Mouse (Mus musculus) embryo, embryonic 9.5 days (tissue): ENCODE results near the gene Slfn9.
"Not testable (repeated sequence)": the region's sequence is repeated elsewhere in the genome, so short reads cannot be mapped to it uniquely, and the experiment has no call there.

Experiments
- DNase-seq: peaks from one replicate; pipeline ENCODE4 v3.0.0-alpha.2; 2017; ENCODE audit errors: extremely low spot score

Slfn9 gene

GRCm38 (mm10) chr11:82956925-82957324 lies 34.7 kb downstream of the Slfn9 start:
- no peak for DNase-seq

- no peak for DNase-seq
These were observed 37.0 kb downstream of the Slfn9 start for GRCm38 (mm10) chr11:82954631-82955030.

- no peak for DNase-seq
These were observed 38.8 kb downstream of the Slfn9 start for GRCm38 (mm10) chr11:82952612-82953542.

DNA sequence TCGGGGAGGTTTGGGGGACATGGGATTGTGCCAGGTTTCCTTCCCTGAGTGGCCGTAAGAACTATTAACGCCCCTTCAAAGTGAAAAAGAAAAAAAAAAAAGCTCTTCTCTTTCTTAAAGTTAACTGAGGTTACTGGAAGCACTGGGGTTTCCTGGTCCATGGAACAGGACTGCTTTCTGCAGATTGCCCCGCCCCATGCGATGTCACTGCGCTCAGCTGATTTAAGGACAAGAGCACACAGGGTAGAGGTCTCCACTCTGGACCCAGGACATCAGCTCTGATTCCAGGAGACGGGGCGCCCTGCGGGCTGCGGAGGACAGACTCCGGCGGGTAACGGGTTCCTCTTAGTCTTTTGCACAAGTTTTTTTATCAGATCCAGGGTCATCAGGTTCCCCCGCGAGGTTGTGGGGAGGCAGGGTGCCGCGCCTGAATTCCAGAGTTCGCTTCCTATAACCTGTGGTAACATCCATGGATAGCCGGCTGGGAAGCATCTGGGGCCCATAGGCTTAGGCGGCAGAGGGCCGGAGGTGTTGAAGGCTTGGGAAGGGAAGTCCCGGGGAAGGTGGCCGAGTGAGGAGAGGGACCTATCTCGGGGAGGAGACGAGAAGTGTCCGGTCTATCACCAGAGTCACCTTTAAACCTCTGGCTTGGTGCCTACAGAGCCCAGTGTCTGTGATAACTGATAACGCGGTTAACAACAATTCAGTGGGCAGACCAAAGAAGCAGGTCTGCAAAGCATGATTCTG lies 39.6 kb downstream of the Slfn9 start:
- DNase-seq, result peak; percentile 17

DNA sequence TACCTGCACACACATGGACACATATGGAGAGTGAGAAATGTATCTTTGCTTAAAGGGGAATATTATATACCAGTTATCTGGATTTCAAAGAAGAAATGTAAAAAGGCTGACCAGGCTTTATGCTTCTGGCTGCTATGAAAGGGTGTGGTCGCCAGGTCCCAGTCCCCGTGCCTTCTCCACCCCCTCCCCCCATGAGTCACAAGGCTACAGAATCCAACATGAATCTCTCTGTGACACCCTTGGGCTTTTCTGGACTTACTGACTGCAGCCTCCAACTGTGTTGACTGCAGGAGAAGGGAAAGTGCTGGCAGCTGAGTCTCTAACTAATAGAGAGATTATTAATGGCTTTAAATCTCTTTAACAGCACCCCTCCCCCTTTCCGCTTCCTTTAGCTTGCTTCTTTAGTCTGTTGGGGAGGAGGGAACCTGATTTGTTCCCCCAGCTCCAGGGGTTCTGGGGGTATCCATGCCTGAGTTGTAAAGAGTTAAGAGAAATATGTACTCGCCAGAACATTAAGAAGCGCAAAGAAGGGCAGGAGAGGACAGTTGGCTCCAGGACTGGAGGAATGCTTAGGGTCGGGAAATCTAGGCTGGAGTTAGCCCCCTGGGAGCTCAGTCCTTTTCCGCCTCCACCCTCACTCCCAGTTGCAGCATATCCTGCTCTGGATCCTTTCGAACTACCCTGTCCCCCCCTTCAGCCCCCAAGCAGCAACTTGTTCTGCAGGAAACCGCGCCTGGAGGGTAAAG lies 40.7 kb downstream of the Slfn9 start, which contains the start of gene Slfn5:
Slfn5 (plus strand) TSS at position 614 of the 746 bp plus-strand sequence.
- DNase-seq, result peak; percentile 8

DNA sequence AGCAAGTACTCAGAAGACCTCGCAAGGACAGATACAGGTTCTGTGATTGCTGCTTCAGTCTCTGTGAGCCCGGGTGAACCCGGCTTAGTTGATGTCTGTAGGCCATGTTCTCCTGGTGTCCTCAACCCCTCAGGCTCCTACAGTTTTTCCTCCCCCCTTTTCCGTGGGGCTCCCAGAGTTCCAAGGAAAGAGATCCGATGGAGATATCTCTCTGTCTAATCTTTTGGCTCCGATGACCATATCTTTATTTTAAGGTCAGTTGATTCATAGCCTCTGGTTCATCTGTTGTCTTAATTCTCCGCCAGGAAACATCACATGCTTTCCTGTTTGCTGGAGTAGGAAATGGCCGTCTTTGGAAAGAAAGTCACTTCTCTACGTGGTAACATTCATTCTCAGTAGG lies 42.6 kb downstream of the Slfn9 start:
- DNase-seq, result no peak

- no peak for DNase-seq
These were observed 44.2 kb downstream of the Slfn9 start for GRCm38 (mm10) chr11:82947457-82947856.

DNA sequence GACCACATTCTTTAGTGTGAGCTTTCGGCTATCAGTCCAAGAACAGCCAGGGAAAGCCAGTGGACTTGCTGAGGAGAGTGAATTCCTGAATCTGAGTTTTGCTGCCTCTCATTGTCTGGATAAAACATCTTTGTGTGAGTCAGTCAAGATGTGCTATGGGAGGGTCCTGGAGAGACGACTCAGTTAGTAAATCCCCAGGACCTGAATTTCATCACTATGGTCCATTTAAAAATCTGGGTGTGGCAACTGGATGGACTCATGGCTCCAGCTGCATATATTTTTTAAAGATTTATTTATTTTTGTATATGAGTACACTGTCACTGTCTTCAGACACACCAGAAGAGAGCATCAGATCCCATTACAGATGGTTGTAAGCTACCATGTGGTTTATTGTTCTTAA lies 46.0 kb downstream of the Slfn9 start:
- no peak for DNase-seq

GRCm38 (mm10) chr11:82943336-82943735 lies 48.3 kb downstream of the Slfn9 start:
- DNase-seq, result no peak

DNA sequence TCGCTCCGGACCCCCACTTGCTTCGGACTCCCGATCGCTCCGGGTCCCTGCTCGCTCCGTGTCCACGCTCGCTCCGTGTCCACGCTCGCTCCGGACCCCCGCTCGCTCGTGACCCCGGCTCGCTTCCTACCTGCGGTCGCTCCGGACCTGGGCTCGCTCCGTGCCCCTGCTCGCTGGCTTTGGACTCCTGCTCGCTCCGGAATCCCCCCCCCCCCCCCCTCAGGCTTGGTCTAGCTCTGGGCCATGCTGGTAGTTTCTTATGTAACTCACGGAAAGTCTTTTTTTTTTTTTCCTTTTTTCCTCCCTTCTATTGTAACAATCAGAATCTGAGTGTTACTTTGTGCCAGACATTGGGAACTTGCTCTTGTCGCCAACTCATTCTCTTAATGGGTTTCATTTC lies 58.4 kb downstream of the Slfn9 start:
- no peak for DNase-seq

- DNase-seq, result peak; percentile 7
These were observed 59.8 kb downstream of the Slfn9 start for GRCm38 (mm10) chr11:82931671-82932450.

DNA sequence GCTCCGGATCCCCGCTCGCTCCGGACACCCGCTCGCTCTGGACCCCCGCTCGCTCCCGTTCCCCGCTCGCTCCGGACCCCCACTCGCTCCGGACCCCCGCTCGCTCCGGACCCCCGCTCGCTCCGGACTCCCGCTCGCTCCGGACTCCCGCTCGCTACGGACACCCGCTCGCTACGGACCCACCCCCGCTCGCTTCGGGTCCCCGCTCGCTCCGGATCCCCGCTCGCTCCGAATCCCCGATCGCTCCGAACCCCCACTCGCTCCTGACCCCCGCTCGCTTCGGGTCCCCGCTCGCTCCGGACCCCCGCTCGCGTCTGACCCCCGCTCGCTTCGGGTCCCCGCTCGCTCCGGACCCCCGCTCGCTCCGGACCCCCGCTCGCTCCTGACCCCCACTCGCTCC lies 60.5 kb downstream of the Slfn9 start:
- not testable (repeated sequence) for DNase-seq

- DNase-seq, result peak; percentile 17
These were observed 61.2 kb downstream of the Slfn9 start for GRCm38 (mm10) chr11:82930391-82930955.

DNA sequence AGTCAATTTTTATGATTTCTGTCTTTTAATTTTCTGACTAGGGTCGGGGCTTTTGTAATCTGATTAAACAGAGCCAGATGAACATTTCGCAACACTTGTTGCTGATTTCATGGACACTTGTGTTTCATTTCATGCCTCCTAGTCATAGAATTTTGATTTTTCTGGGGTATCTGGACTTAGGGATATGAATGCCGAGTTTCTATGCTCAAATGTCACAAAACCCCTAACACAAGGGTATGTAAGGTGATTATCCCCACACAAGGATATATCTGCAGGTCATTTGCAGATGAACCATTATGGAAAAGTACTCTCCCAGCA lies 62.0 kb downstream of the Slfn9 start:
- DNase-seq, result no peak

- DNase-seq, result peak; percentile 27
These were observed 62.6 kb downstream of the Slfn9 start for GRCm38 (mm10) chr11:82928897-82929632.
